Mouse (Mus musculus): Measurements from ENCODE around the gene Tomt. TPM values are rescaled to one million over a fixed set of nuclear protein-coding genes. Genes with fewer than 3 reads are reported as not detected.

The Tomt gene
- not detected in 2 replicates for polyA plus RNA-seq (2012; ENCODE audit: low replicate concordance)

DNA sequence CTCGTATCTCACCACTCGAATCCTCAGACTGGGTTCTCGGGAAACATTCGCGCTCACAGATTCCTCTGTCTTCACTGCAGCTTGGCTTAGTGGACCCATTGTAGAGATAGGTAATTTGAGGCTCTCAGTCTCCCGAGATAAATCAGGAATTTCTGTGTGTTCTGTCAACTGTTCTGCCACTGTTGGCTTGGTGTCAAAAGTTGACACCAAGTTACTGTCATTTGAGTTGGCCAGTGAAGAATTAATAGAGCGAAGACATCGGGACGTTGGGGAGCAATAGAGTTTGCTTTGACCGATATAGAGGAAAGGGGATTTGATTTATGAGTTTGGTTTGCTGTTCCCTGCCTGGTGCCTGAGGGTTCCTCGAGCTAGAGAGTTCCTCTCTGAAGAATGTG lies at the start of gene Tomt:
Tomt (minus strand) TSS at position 73 of the 395 bp plus-strand sequence.

GRCm38 (mm10) chr7:101933751-101934240 lies 27.6 kb upstream of the Tomt start, which contains the start of the genes Lrrc51 and Numa1:
Lrrc51 (minus strand) TSS chr7:101933895.
Numa1 (plus strand) TSS chr7:101934111.

GRCm38 (mm10) chr7:101905561-101906286 lies 435 bp downstream of the Tomt start, which contains the start of gene Lamtor1:
Lamtor1 (plus strand) TSS chr7:101905904.

DNA sequence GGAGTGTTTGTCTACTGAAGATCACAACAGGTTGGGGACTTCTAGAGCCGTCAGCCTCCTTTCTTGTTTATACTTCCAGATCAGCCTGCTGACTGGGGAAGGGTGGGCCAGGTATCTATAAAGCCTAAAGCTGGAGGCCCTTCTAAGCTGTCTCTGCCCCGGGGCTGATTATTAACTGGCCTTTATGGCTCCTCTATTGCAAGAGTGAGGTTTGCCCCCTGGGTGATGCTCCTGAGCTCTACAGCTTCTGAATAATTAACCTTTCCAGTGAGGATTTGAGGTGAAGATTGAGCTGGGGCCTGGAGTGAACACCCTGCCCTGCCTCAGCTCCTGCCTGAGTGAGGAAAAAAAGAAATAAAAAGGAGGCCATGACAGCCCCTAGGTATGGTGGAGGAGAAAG lies 35.5 kb downstream of the Tomt start, which contains the start of gene Folr1:
Folr1 (minus strand) TSS at position 160 of the 400 bp plus-strand sequence.

GRCm38 (mm10) chr7:101863415-101863814 lies 42.7 kb downstream of the Tomt start, which contains the start of gene Anapc15:
Anapc15 (plus strand) TSS chr7:101863715.

GRCm38 (mm10) chr7:101857094-101857493 lies 49.1 kb downstream of the Tomt start, which contains the start of gene Folr2:
Folr2 (minus strand) TSS chr7:101857194.

Other genes with a start within 250 kb of the Tomt start
- gene Clpb, start 242.7 kb downstream of the Tomt start, polyA plus RNA-seq (2012; ENCODE audit: low replicate concordance), result 17.1 and 46.2 TPM in 2 replicates
- 0.10 and 0.22 TPM in 2 replicates for gene Phox2a, start 88.0 kb downstream of the Tomt start, polyA plus RNA-seq (2012; ENCODE audit: low replicate concordance)
- 126 and 174 TPM in 2 replicates for gene Inppl1, start 68.1 kb downstream of the Tomt start, polyA plus RNA-seq (2012; ENCODE audit: low replicate concordance)
- not detected in 2 replicates for gene Folr2, start 49.2 kb downstream of the Tomt start, polyA plus RNA-seq (2012; ENCODE audit: low replicate concordance)
- 42.3 and 54.1 TPM in 2 replicates for gene Anapc15, start 42.6 kb downstream of the Tomt start, polyA plus RNA-seq (2012; ENCODE audit: low replicate concordance)
- gene Folr1, start 35.6 kb downstream of the Tomt start, polyA plus RNA-seq (2012; ENCODE audit: low replicate concordance), result 15.0 and 17.2 TPM in 2 replicates
- gene Lamtor1, start 455 bp downstream of the Tomt start, polyA plus RNA-seq (2012; ENCODE audit: low replicate concordance), result 131 and 178 TPM in 2 replicates
- gene Lrrc51, start 27.5 kb upstream of the Tomt start, polyA plus RNA-seq (2012; ENCODE audit: low replicate concordance), result not detected in 2 replicates
- gene Numa1, start 27.8 kb upstream of the Tomt start, polyA plus RNA-seq (2012; ENCODE audit: low replicate concordance), result 74.4 and 142 TPM in 2 replicates
- gene Il18bp, start 112.3 kb upstream of the Tomt start, polyA plus RNA-seq (2012; ENCODE audit: low replicate concordance), result 5.3 and 23.4 TPM in 2 replicates
- 0.57 and 3.2 TPM in 2 replicates for gene Rnf121, start 159.1 kb upstream of the Tomt start, polyA plus RNA-seq (2012; ENCODE audit: low replicate concordance)
- gene Xndc1, start 159.2 kb upstream of the Tomt start, polyA plus RNA-seq (2012; ENCODE audit: low replicate concordance), result 13.5 and 17.2 TPM in 2 replicates
- gene Xntrpc, start 159.4 kb upstream of the Tomt start, polyA plus RNA-seq (2012; ENCODE audit: low replicate concordance), result 0.64 TPM in 1 of 2 replicates, not detected in the other
- gene Trpc2, start 176.8 kb upstream of the Tomt start, polyA plus RNA-seq (2012; ENCODE audit: low replicate concordance), result 0.15 and 4.1 TPM in 2 replicates
- not detected in 2 replicates for gene Art1, start 195.4 kb upstream of the Tomt start, polyA plus RNA-seq (2012; ENCODE audit: low replicate concordance)
- gene Art5, start 203.1 kb upstream of the Tomt start, polyA plus RNA-seq (2012; ENCODE audit: low replicate concordance), result not detected in 2 replicates
- gene Chrna10, start 210.5 kb upstream of the Tomt start, polyA plus RNA-seq (2012; ENCODE audit: low replicate concordance), result not detected in 2 replicates

All from leukemia stem cell, adult 10-12 weeks (primary cell).